Mouse (Mus musculus) midbrain, embryonic 14.5 days (tissue): ENCODE data around the gene Syt7. TPM values are rescaled to one million over a fixed set of nuclear protein-coding genes. Genes with fewer than 3 reads are reported as not detected.

Experiments
- ATAC-seq: fragments of 200-750 bp; cut with Nextera tagmentation; 2 replicates; pipeline ENCODE4 v1.8.0; 2017; ENCODE audit warnings: moderate number of reproducible peaks, moderate library complexity; ENCODE audit not compliant: low FRiP score, low TSS enrichment
- DNase-seq: peaks from one replicate; pipeline ENCODE4 v3.0.0-alpha.2; 2015
- H3K27ac ChIP-seq: fragments of 300-500 bp; sonication (generic); replicated peaks from 2 replicates; pipeline ENCODE4 v1.5.1; 2014; ENCODE audit warnings: mild to moderate bottlenecking, low read depth, low read length, moderate library complexity
- H3K27me3 ChIP-seq: fragments of 300-500 bp; sonication (generic); 2 replicates; pipeline ENCODE4 v1.6.1; 2014; ENCODE audit warnings: low read length, control low read depth, mixed read lengths; ENCODE audit not compliant: control insufficient read depth, insufficient read depth
- H3K36me3 ChIP-seq: fragments of 300-500 bp; sonication (generic); 2 replicates; pipeline ENCODE4 v1.6.1; 2014; ENCODE audit warnings: low read length, control low read depth; ENCODE audit not compliant: control insufficient read depth, insufficient read depth
- H3K4me1 ChIP-seq: fragments of 300-500 bp; sonication (generic); 2 replicates; pipeline ENCODE4 v1.6.1; 2014; ENCODE audit warnings: mild to moderate bottlenecking, antibody characterized with exemption, low read length, control low read depth; ENCODE audit not compliant: control insufficient read depth, insufficient read depth
- H3K4me2 ChIP-seq: fragments of 300-500 bp; sonication (generic); 2 replicates; pipeline ENCODE4 v1.6.1; 2014; ENCODE audit warnings: mild to moderate bottlenecking, low read length, moderate library complexity
- H3K4me3 ChIP-seq: fragments of 300-500 bp; sonication (generic); replicated peaks from 2 replicates; pipeline ENCODE4 v1.5.1; 2014; ENCODE audit warnings: low read depth, low read length
- H3K9ac ChIP-seq: fragments of 300-500 bp; sonication (generic); replicated peaks from 2 replicates; pipeline ENCODE4 v1.6.1; 2014; ENCODE audit warnings: mild to moderate bottlenecking, low read length, moderate library complexity
- H3K9me3 ChIP-seq: fragments of 300-500 bp; sonication (generic); 2 replicates; pipeline ENCODE4 v1.6.1; 2016; ENCODE audit warnings: low read length, control low read depth, mixed read lengths; ENCODE audit not compliant: control insufficient read depth
- WGBS: fragments of 180-500 bp; shearing (Covaris S2); extraction: QIAGEN DNeasy Blood & Tissue Kit; methylation state at CpG from one replicate; pipeline ENCODE4 v1.1.7; 2014; 5-methylcytosine and 5-hydroxymethylcytosine counted together
- polyA plus RNA-seq: library from polyadenylated mRNA; unstranded; fragments of >200 nt; fragmentation: Nextera tagmentation; extraction: Ambion mirVana; gene quantifications from 2 replicates; pipeline ENCODE4 v1.2.1, GENCODE M21; 2014

Gene Syt7
- polyA plus RNA-seq, 1 experiment from 2014 or later = 10.1 TPM

GRCm38 (mm10) chr19:10369936-10370335 lies 19.0 kb upstream of the Syt7 start:
- DNase-seq (no peak), ATAC-seq (no peak)
- no peaks in the 10 kb centered on the region for H3K27me3 ChIP-seq
- no peaks in the 10 kb centered on the region for H3K9me3 ChIP-seq
- no peaks in the 10 kb centered on the region for H3K36me3 ChIP-seq
- no peak overlapping the region for H3K4me3 ChIP-seq
- H3K27ac ChIP-seq = no peak overlapping the region
- WGBS = 84% methylated on average over 4 of the region's 4 CpGs
- H3K9ac ChIP-seq = no peak overlapping the region
- no peak overlapping the region for H3K4me2 ChIP-seq
- no peaks in the 10 kb centered on the region for H3K4me1 ChIP-seq

DNA sequence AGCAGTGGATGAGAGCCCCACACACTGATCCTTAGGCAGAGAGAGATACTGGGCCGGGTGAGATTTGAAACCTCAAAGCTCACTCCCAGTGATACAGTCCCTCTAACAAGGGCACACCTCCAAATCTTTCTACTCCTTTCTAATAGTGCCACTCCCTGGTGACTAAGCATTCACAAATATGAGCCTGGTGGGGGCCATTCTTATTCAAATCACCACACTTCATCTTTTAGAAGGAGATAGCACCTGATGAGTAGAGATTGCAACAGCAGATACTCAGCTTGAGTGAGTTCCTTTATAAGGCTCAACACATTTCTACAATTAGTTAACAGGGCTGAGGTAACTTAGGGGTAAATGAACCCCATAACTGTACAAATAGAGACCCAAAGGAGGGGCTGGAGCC lies 15.7 kb upstream of the Syt7 start:
- Histone ChIP-seq H3K9me3 (no peaks in the 10 kb centered on the region), H3K36me3 (no peaks in the 10 kb centered on the region), H3K4me2 (no peak overlapping the region), H3K9ac (no peak overlapping the region), H3K27ac (no peak overlapping the region), H3K4me1 (no peaks in the 10 kb centered on the region), H3K4me3 (no peak overlapping the region), H3K27me3 (no peaks in the 10 kb centered on the region)
- DNase-seq (no peak), ATAC-seq (no peak)
- WGBS = 71% methylated on average over 1 of the region's 1 CpGs

- no peaks in the 10 kb centered on the region for H3K36me3 ChIP-seq
- H3K4me3 ChIP-seq = no peak overlapping the region
- no peaks in the 10 kb centered on the region for H3K9me3 ChIP-seq
- DNase-seq (no peak), ATAC-seq (no peak)
- H3K4me2 ChIP-seq = no peak overlapping the region
- 82% methylated on average over 5 of the region's 5 CpGs for WGBS
- no peak overlapping the region for H3K9ac ChIP-seq
- no peak overlapping the region for H3K27ac ChIP-seq
- no peaks in the 10 kb centered on the region for H3K27me3 ChIP-seq
- H3K4me1 ChIP-seq = no peaks in the 10 kb centered on the region
These were observed 13.6 kb upstream of the Syt7 start for GRCm38 (mm10) chr19:10375260-10375659.

DNA sequence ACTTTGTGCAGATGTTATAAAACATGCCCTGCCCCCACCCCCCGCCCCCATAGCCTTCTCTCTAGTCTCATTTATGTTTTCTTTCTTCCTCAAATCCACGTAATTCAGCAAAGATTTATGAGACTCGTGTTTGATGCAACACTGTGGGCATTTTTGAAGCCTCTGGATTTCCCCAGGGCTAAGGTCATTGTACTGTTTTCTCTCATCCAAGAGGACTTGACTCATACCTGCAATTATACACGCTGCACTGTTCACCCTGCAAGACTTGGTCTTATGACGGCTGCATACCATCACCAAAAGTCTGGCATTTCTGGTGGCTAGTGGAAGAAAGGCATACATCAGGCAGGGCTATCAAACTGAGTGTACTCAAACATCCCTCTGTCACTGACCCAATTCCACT lies 8.9 kb upstream of the Syt7 start:
- Histone ChIP-seq H3K27ac (no peak overlapping the region), H3K9ac (no peak overlapping the region), H3K4me3 (no peak overlapping the region), H3K36me3 (no peaks in the 10 kb centered on the region), H3K4me2 (no peak overlapping the region), H3K4me1 (no peaks in the 10 kb centered on the region), H3K9me3 (no peaks in the 10 kb centered on the region), H3K27me3 (no peaks in the 10 kb centered on the region)
- 89% methylated on average over 5 of the region's 5 CpGs for WGBS
- ATAC-seq (no peak), DNase-seq (no peak)

DNA sequence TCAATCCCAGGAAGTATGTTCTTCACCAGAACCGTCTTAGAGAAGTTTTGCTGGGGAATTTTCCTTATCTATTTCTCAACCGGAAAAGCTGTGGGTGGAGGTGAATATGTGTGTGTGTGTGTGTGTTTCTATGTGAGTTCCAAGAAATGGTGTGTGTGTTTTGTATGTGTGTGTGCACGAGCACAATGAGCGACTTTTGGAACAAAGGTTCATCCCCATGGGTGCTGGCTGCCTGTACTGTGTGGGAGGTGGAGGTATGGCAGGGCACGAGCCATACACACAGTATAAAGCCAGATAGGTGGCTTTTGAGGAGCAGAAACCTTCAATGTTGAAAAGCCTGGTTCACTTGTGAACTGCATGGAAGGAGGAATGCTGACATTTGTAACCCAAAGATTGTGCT lies 1.2 kb upstream of the Syt7 start:
- H3K9ac ChIP-seq = no peak overlapping the region
- no peak overlapping the region for H3K4me3 ChIP-seq
- no peak for DNase-seq
- H3K27me3 ChIP-seq = no peaks in the 10 kb centered on the region; the same call in 1 of the 2 replicates
- WGBS = 83% methylated on average over 5 of the region's 5 CpGs
- H3K36me3 ChIP-seq = no peaks in the 10 kb centered on the region
- no peak overlapping the region for H3K27ac ChIP-seq
- no peaks in the 10 kb centered on the region for H3K9me3 ChIP-seq
- H3K4me1 ChIP-seq = peaks cover 14% of the 10 kb centered on the region
- no peak overlapping the region for H3K4me2 ChIP-seq
- ATAC-seq = no peak

DNA sequence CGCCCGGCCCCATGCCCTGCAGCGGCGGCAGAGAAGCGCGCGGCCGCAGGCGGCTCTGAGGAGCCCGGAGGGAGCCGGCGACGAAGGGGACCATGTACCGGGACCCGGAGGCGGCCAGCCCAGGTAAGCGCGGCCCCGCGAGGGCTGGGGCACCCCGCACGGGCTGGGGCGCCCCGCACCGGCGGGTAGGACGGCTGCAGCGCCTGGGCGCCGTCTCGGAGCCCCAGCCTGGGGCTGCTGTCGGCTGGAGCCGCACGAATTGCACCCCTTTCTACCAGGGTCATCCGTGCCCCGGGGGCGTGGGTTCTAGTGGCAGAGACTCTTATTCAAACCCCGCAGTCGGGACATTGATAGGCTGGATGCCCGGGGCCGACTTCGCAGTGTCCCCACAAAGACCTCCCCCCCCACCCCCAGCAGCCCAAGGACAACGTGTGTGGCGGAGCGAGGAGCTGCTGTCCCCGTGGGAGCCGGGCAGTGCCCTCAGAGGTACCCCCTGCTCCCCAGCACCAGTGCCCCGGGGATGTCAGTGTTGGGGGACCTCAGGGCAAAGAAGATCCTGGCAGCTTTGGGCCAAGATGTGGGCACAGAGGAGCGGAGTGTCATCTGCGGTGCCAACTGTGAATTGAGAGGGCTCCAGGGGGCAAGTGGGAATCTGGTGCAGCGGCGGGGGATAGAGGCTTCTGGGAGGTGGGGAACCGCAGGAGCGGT lies 655 bp downstream of the Syt7 start:
- ATAC-seq (peak; percentile 62), DNase-seq (peak; percentile 70)
- Histone ChIP-seq H3K4me3 (peak overlapping the region; percentile 69), H3K36me3 (no peaks in the 10 kb centered on the region), H3K4me1 (peaks cover 22% of the 10 kb centered on the region), H3K4me2 (peak overlapping the region; percentile 75), H3K9me3 (no peaks in the 10 kb centered on the region), H3K9ac (peak overlapping the region; percentile 83), H3K27me3 (no peaks in the 10 kb centered on the region; the same call in 1 of the 2 replicates), H3K27ac (peak overlapping the region; percentile 77)
- under 1% methylated on average over 42 of the region's 54 CpGs for WGBS

GRCm38 (mm10) chr19:10390099-10390680 lies 1.3 kb downstream of the Syt7 start:
- no peak overlapping the region for H3K27ac ChIP-seq

GRCm38 (mm10) chr19:10391028-10391427 lies 2.1 kb downstream of the Syt7 start:
- no peak overlapping the region for H3K4me3 ChIP-seq
- H3K27me3 ChIP-seq = no peaks in the 10 kb centered on the region; the same call in 1 of the 2 replicates
- no peaks in the 10 kb centered on the region for H3K36me3 ChIP-seq
- no peak overlapping the region for H3K27ac ChIP-seq
- no peak for ATAC-seq
- no peak for DNase-seq
- H3K4me2 ChIP-seq = peak overlapping the region; percentile 75
- no peak overlapping the region; the same call in 1 of the 2 replicates for H3K9ac ChIP-seq
- H3K4me1 ChIP-seq = peaks cover 26% of the 10 kb centered on the region
- no peaks in the 10 kb centered on the region for H3K9me3 ChIP-seq
- 81% methylated on average over 7 of the region's 7 CpGs for WGBS

More at GRCm38 (mm10) chr19:10390099-10390680, 1.3 kb downstream of the Syt7 start:
- WGBS = 17% methylated on average over 12 of the region's 12 CpGs
- H3K27me3 ChIP-seq = no peaks in the 10 kb centered on the region; the same call in 1 of the 2 replicates
- ATAC-seq = no peak
- H3K4me3 ChIP-seq = peak overlapping the region; percentile 69
- H3K4me2 ChIP-seq = peak overlapping the region; percentile 75
- H3K9ac ChIP-seq = peak overlapping the region; percentile 83
- H3K4me1 ChIP-seq = peaks cover 29% of the 10 kb centered on the region
- H3K9me3 ChIP-seq = no peaks in the 10 kb centered on the region
- H3K36me3 ChIP-seq = no peaks in the 10 kb centered on the region
- DNase-seq = no peak

- Histone ChIP-seq H3K4me1 (peaks cover 26% of the 10 kb centered on the region), H3K4me3 (no peak overlapping the region), H3K36me3 (no peaks in the 10 kb centered on the region), H3K27ac (no peak overlapping the region), H3K27me3 (no peaks in the 10 kb centered on the region; the same call in 1 of the 2 replicates), H3K9ac (no peak overlapping the region), H3K4me2 (no peak overlapping the region), H3K9me3 (no peaks in the 10 kb centered on the region)
- ATAC-seq (no peak), DNase-seq (no peak)
- WGBS = 22% methylated on average over 3 of the region's 3 CpGs
These were observed 3.1 kb downstream of the Syt7 start for GRCm38 (mm10) chr19:10391995-10392394.
